Mouse (Mus musculus): ENCODE measurements around the gene Irx3. TPM values are rescaled to one million over a fixed set of nuclear protein-coding genes. Genes with fewer than 3 reads are reported as not detected.
A peak's percentile ranks its signal among the peaks of the same experiment; 100 is the strongest.

The Irx3 gene
- polyA plus RNA-seq, 1 experiment, result not detected

DNA sequence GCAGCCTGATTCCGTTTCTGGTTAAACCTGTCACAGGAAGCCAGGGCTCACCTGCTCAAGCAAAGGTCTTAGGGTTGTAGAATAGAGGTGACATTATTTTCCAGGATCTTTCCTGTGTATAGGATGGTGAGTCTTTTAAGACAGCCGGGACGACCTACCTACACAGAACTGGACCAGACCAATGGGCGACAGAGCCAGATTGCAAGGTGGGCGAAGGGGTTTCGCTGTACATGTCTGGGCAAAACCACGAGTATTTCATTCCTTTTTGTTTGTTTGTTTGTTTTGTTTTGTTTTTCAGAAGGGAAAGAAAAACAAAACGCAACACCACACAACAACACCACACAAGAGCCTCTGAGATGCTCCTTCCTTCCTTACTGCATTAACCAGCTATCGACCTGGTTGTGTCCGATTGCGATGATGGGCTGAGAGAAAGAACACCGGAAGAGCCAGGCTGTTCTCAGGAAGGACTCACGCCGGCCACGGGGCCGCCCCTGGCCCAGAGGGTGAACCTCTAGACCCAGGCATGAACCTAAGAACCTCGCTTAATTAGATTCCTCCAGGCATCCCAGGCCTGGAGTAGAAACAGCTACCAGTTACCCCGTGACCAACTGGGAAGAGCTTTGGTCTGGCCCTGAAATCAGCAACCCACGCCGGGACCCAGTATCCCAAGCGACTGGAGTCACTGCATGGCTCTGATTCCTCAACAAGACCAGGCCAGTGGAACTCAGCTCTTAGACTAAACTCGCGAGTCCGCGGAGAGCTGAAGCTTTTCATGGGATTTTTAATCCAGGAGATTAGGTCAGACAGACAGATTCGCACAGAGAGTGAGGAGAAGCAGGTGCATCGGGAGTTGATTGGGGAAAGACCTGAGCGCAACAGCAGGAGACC is 1.9 kb upstream of the Irx3 start:
- Histone ChIP-seq H3K27ac (ENCODE audit: insufficient read depth, low read depth, low read length) (no peak overlapping the region), H3K4me1 (ENCODE audit: control insufficient read depth, insufficient read depth, low read length) (peaks cover 29% of the 10 kb centered on the region), H3K4me3 (ENCODE audit: insufficient read depth, low read depth, low read length) (no peak overlapping the region)
- 9% methylated on average over 28 of the region's 28 CpGs for WGBS
- TF ChIP-seq POLR2A (IDR thresholded peaks at IDR 0.05; ENCODE audit: insufficient read depth, low read depth, low read length), result no peak
- no peak for TF ChIP-seq CTCF (IDR thresholded peaks at IDR 0.05; ENCODE audit: insufficient read depth, low read depth, low read length)

GRCm38 (mm10) chr8:91802401-91803322 is 795 bp upstream of the Irx3 start:
- Histone ChIP-seq H3K4me1 (ENCODE audit: control insufficient read depth, insufficient read depth, low read length) (peaks cover 34% of the 10 kb centered on the region), H3K27ac (ENCODE audit: insufficient read depth, low read depth, low read length) (no peak overlapping the region), H3K4me3 (ENCODE audit: insufficient read depth, low read depth, low read length) (no peak overlapping the region)
- TF ChIP-seq CTCF (IDR thresholded peaks at IDR 0.05; ENCODE audit: insufficient read depth, low read depth, low read length) (no peak), POLR2A (IDR thresholded peaks at IDR 0.05; ENCODE audit: insufficient read depth, low read depth, low read length) (no peak)
- 6% methylated on average over 29 of the region's 29 CpGs for WGBS

GRCm38 (mm10) chr8:91801241-91801811 is 541 bp downstream of the Irx3 start:
- WGBS, result under 1% methylated on average over 55 of the region's 57 CpGs
- Histone ChIP-seq H3K4me3 (ENCODE audit: insufficient read depth, low read depth, low read length) (peak overlapping the region; percentile 29), H3K27ac (ENCODE audit: insufficient read depth, low read depth, low read length) (no peak overlapping the region), H3K4me1 (ENCODE audit: control insufficient read depth, insufficient read depth, low read length) (peaks cover 35% of the 10 kb centered on the region)
- TF ChIP-seq POLR2A (IDR thresholded peaks at IDR 0.05; ENCODE audit: insufficient read depth, low read depth, low read length) (no peak), CTCF (IDR thresholded peaks at IDR 0.05; ENCODE audit: insufficient read depth, low read depth, low read length) (no peak)

DNA sequence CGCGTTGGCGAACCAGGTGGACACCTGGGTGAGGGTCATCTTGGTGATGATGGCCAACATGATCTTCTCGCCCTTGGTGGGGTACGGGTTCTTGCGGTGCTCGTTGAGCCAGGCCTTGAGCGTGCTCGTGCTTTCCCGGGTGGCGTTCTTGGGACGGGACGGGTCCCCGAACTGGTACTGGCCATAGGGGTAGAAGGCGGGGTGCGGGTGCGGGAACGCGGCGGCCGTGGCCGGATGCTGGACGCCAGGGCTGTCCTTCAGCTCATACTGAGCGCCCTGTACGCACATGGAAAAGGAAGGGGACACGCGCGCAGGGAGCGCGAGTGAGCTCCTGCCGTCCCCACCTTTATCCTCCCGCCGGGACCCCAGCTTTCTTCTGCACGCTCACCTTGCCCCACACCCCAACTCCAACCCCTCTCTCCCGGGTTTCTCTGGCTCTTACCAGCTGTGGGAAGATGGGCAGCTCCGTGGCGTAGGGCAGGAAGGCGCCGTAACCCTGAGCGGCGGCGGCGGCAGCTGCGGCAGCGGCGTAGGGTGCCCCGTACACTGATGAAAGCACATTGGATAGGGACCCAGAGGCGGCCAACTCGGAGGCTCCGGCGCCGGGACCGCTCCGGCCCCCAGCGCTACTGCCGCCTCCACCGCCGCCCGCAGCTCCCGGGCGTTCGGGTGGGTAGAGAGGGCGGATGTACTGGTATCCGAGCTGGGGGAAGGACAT is 1.2 kb downstream of the Irx3 start:
- peaks cover 35% of the 10 kb centered on the region for H3K4me1 ChIP-seq (ENCODE audit: control insufficient read depth, insufficient read depth, low read length)
- WGBS, result 2% methylated on average over 64 of the region's 64 CpGs
- peak overlapping the region; percentile 29 for H3K4me3 ChIP-seq (ENCODE audit: insufficient read depth, low read depth, low read length)
- H3K27ac ChIP-seq (ENCODE audit: insufficient read depth, low read depth, low read length), result no peak overlapping the region
- TF ChIP-seq POLR2A (IDR thresholded peaks at IDR 0.05; ENCODE audit: insufficient read depth, low read depth, low read length), result no peak
- TF ChIP-seq CTCF (IDR thresholded peaks at IDR 0.05; ENCODE audit: insufficient read depth, low read depth, low read length), result no peak

DNA sequence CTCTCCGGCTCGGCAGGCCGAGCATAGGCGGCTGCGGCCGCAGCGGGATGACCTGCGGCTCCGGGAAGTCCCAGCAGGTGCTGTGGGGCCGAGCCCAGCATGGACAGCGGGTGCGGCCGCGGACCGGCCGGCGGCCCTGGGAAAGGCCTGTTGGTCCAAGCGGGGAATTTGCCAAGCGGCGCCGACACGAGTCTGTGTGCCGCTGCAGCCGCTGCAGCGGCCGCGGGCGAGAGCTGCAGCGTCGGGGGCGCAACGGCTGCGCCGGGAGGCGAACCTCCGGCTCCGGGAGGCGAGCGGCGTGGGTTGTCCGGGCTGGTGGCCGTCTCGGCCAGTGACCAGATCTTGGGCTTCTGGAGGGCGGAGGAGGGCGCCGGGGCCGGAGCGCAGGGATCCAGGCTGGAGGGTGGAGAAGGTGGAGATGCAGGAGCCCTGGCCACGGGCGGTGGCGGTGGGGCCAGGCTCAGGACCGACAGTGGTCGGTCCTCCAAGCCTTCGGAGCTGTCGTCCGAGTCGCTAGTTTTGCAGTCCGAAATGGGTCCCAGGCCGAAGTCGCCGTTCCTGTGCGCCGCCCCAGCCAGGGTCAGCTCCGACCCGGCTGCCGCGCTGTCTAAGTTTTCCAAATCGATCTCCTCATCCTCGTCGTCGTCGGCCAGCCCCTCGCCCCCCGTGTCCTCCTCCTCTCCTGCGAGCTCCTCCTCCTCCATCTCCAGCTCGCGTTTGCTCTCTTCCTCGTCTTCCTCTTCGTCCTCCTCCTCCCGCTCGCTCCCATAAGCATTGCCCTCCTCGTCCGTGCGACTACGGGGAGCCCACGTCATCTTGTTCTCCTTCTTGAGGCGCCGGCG is 2.0 kb downstream of the Irx3 start:
- no peak overlapping the region for H3K4me3 ChIP-seq (ENCODE audit: insufficient read depth, low read depth, low read length)
- TF ChIP-seq CTCF (IDR thresholded peaks at IDR 0.05; ENCODE audit: insufficient read depth, low read depth, low read length) (no peak), POLR2A (IDR thresholded peaks at IDR 0.05; ENCODE audit: insufficient read depth, low read depth, low read length) (no peak)
- peaks cover 30% of the 10 kb centered on the region for H3K4me1 ChIP-seq (ENCODE audit: control insufficient read depth, insufficient read depth, low read length)
- no peak overlapping the region for H3K27ac ChIP-seq (ENCODE audit: insufficient read depth, low read depth, low read length)
- 2% methylated on average over 88 of the region's 89 CpGs for WGBS

GRCm38 (mm10) chr8:91799016-91799581 is 2.8 kb downstream of the Irx3 start:
- TF ChIP-seq POLR2A (IDR thresholded peaks at IDR 0.05; ENCODE audit: insufficient read depth, low read depth, low read length) (no peak), CTCF (IDR thresholded peaks at IDR 0.05; ENCODE audit: insufficient read depth, low read depth, low read length) (no peak)
- 45% methylated on average over 16 of the region's 16 CpGs for WGBS
- Histone ChIP-seq H3K4me1 (ENCODE audit: control insufficient read depth, insufficient read depth, low read length) (peaks cover 30% of the 10 kb centered on the region), H3K4me3 (ENCODE audit: insufficient read depth, low read depth, low read length) (no peak overlapping the region), H3K27ac (ENCODE audit: insufficient read depth, low read depth, low read length) (no peak overlapping the region)

DNA sequence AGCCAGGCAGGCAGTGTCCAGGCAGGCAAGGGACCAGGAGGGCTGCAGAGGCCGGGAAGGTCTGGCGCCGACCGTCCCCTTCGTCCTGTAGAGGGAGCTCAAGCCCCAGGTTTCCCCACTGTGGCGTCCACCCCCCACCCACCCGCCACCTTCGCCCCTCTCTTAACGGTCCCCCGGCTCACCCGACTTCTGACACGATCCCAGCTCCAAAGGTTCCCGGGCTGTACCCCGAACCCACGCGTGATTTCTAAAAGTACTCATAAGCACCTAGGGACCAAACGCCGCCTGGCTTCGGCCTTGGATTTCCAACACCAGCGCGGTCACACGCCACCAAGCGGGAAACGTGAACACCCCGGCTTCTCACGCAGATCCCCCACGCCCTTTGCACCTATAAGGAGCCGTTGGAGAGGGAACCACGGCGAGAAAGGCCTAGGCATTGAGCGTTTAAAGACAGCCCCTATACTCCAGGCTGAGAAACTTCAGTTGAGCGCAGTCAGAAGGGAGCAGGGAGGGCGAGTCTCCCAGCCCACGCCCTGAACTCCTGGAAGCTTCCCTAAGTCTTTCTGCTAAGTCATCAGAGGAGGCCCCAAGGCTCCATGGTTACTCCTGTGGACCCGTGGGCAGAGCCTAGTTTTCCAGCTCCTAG is 4.1 kb downstream of the Irx3 start:
- no peak overlapping the region for H3K27ac ChIP-seq (ENCODE audit: insufficient read depth, low read depth, low read length)
- 2% methylated on average over 35 of the region's 35 CpGs for WGBS
- H3K4me3 ChIP-seq (ENCODE audit: insufficient read depth, low read depth, low read length), result peak overlapping the region; percentile 8; the same call in 1 of the 2 replicates

More for the DNA sequence above, 4.1 kb downstream of the Irx3 start:
- TF ChIP-seq CTCF (IDR thresholded peaks at IDR 0.05; ENCODE audit: insufficient read depth, low read depth, low read length) (peak; percentile 37; the same call in 1 of the 2 replicates), POLR2A (IDR thresholded peaks at IDR 0.05; ENCODE audit: insufficient read depth, low read depth, low read length) (no peak)
- H3K4me1 ChIP-seq (ENCODE audit: control insufficient read depth, insufficient read depth, low read length), result peaks cover 30% of the 10 kb centered on the region
